Mouse (Mus musculus) fat pad, adult 2 months (tissue): Measurements from ENCODE around the gene Thsd4.

Experiments used
- DNase-seq: peaks from one replicate; pipeline ENCODE4 v3.0.0-alpha.2; 2011; ENCODE audit warnings: low read depth, low spot score; ENCODE audit errors: extremely low read depth

Thsd4 gene

DNA sequence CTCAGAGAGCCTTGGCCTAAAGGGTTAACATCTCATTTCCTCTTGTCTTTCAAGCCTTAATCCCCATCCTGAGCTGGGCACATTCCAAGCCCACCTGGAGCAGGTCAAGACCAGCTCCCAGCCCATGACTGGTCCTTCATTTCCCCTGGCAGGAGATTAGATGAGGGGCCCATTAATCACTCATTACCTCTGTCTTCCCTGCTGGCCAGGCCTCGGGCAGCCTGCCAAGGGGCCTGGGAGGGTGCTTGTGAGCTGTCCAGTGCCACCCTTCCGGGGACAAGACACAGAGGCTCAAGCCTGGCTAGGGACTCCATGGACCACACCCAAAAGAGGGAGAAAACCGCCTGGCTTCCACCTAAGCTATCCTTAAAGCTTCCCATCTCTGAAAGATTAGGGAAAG lies 3.6 kb downstream of the Thsd4 start:
- no peak for DNase-seq

DNA sequence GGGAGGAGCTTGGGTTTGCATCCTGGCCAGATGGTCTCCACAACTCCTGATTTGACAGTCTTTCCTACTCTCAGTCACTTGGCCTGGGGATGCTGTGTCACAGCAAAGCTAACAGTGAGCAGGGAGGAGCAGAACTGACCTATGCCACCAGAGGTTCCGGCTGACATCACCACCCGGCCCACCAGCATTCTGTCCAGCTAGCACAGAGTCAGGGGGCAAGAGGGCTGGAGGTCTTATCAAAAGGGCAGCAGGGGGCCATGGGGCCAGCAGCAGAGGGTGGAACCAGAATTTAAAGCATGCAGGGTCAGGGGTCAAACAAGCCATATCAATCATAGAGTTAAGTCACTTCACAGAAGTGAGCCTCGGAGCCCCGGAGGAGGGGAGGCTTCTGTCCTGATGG lies 4.7 kb downstream of the Thsd4 start:
- DNase-seq: no peak

DNA sequence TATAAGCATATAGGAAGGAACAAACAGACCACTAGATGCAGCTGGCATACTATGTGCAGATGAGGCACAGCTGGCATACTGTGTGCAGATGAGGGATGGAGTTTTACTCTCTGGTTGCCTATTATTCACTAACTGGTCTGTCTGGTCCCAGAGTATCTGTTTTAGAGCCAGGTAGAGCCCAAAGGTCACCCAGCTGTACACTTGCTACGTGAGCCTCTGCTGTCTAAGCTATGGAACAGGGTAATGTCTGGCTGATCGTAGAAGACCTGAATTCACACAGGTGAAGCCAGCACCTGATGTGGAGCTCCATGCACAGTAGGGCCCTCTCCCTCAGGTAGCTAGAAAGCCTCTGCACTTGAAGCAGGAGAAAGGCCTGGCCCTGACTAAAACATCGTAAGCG lies 5.5 kb downstream of the Thsd4 start:
- no peak for DNase-seq

DNA sequence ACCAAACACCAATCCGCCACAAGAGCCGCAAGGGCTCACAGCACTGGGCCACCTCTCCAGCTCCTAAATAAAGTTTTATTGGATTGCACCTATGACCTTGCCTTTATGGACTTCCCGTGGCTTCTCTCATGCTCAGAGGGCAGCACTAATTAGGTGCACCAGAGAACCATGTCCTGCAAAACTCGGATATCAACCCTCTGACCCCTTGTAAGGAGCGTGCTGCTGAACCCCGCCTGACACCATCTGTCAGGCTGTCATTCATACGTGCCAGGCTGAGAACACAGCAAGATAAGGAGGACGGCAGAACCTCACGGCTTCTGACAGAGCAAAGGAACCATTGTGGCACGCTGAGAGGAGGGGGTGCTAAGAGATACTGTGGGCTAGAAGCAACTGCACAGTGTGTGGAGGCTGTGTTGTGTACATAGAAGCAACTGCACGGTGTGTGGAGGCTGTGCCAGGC lies 8.5 kb downstream of the Thsd4 start:
- DNase-seq: no peak

DNA sequence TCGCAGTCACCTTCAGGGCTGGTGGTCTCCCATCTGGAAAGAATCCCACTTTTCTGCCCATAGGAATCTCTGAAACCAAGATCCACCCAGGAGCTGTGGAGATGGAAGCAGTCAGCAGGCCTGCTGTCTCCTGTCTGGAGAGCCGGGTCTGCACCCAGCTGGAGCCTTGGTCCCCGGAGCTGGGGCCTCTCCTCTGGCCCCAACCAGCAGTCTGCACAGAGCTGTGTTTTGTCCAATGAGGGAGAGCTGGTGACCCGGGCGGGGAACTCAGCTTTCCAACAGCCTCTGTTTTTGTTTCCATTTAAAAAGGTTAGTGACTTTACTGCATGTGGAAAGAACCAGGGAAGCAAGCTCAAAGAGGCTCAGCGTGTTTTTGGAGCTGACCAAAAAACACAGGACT lies 11.0 kb downstream of the Thsd4 start:
- DNase-seq: no peak

DNA sequence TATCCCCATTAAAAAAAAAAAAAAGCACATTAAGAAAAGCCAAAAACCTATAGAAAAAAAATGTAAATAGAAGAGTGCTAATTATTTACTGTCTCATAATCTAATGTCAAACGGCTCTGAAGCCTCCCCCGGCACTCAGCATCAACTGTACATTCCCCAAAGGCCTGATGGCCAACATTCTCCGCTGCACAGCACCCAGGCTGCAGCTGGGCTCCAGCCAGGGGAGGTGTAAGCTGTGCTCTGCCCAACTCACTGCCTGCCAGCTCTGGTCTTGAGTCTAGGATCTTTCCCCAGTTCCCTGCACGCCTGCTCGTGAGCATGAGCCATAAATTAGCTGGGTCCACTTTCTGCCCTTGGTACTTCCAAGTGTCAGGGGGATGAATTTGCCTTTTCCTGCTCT lies 15.7 kb downstream of the Thsd4 start:
- no peak for DNase-seq

DNA sequence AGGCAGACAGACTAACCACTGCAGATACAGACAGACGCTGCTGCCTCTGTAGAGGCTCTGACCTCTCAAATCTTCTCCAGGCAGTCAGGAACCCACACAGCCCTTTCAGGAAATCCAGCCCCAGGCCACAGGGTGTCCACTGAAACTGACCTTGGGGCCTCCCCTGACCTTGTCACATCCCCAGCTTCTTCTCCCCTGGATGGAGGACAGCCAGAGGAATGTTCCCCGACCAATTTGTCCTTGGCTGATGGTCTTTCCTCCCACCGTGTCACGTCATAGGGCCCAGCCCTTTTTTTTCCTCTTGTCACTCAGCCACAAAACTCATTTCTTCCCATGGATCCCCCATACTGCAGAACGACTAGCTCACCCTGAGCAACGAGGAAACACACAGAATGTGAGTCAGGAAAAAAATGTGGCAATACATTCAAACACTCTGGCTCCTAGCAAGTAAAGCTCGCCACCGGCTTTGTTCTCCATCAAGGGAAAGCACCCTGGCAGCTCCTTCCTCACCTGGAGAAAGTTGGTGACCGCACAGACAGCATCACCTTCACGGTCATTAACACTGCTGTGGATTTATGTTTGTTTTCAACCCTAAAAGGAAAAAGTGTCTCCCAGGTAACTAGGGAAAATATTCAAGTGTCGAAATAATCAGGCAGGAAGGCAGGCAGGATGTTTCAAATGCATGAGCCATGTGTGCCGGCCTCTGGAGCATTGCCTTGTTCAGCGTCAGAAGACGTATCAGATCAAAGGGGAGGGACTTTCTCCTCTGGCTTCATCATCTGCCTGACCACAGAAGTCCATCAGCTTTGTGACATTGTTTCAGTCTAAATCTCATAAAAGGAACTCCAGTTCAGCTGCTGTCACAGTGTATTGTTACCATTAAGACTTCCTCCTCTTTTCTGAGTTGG lies 17.2 kb downstream of the Thsd4 start:
- DNase-seq: no peak

DNA sequence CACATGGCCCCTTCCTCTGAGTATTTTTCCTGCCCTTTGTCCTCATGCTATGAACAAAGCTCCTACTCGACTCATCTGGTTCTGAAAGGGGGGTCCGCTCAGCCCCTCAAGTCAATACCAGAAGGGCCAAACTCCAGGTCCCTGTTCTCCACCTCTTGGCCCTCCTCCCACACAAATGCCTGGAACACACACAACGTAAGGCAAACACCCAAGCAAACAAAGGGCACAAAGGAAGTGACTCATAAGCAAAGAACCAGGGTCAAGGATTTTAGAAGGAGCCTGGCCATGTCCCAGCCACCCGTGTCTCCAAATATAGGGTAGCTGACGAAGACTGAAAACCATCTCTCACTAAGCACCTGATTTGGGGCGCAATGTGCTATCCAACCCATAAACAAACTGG lies 19.6 kb downstream of the Thsd4 start:
- no peak for DNase-seq

DNA sequence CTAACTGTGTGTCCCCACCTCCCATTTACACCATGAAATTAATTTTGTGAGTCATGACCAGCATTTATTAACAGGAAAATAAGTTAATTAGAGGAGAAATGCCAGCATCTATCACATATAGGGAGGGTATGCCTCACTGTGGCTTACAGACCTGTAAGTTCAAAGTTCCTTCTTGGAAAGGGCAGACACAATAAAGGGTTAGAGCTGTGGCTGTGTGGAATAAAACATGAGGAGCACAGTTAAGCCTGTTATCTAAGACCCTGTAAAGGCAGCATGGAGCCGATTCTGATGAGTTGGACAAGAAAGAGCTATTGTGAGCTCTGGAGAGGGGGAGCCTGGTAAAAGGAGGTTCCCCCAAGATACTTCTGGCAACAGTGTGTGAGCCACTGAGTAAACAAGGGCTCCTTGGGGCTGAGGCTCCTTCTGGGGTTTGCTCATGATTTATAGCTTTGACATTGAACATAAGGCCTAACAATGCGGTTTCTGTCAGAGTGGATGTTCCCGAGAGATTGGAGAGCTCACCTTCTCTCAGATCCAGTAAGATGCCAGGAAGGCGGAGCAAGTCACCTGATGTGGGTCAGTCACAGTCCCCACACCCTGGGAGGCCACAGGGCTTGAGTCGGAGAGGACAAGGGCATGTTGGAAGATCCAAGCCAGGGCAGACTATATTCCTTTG lies 20.2 kb downstream of the Thsd4 start:
- no peak for DNase-seq

DNA sequence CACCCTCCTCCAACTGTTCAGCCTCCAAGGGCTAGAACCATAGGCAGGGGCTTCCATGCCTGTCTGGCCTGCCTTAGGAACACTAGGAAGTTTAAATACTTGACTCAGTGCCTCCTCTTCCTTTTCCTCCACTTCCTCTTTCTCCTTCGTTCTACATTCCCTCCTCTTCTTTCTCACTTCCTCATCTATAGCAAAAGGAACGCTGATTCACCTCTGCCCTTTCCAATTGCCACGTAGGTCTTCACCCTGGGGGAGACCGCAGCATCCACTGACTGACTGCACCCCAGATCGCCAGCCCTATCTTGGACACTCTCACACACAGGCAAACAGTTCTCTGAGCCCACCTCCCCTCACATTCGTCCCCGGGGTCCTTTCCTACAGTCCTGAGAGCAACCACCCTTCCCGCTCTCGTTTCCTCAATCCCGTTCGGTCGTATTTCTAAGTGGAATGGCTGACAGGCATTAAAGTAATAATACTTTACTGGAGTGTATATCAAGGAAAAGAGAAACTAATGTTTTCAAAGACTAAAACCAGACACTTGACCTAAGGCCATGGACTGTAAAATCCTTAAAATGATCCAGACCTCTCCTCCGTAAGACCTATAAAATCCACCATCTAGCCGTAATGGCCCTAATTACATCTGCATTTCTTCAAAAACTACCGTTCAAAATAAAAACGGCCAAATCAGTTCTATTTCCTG lies 29.4 kb downstream of the Thsd4 start:
- no peak for DNase-seq

DNA sequence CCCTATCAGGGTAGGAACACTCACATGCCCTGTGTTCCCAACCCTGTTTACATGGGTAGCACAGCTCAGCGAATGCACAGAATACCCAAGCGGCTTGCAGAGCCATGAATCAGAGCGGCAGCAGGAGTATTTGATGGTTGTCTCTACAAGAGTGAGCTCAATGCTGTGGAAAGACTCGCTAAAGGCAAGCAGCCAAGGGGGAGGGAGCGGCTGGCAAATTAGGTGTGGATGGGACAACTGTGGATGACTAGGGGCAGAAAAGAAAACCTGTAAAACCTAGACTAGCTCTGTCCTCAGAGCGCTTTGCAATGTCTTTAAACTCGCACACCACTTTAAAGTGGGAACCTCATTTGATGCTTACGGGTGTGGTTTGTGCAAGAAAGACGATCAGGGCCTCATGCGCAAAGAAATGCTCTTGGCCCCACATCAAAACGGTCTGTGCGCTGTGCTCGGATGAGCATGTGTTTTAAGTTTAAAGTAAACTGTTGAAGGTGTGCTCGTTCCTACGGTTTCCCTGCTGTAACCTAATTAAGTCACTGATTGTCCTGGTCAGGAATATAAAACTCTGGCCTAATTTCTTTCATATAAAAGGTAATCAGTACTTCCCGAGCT lies 30.3 kb downstream of the Thsd4 start:
- no peak for DNase-seq

DNA sequence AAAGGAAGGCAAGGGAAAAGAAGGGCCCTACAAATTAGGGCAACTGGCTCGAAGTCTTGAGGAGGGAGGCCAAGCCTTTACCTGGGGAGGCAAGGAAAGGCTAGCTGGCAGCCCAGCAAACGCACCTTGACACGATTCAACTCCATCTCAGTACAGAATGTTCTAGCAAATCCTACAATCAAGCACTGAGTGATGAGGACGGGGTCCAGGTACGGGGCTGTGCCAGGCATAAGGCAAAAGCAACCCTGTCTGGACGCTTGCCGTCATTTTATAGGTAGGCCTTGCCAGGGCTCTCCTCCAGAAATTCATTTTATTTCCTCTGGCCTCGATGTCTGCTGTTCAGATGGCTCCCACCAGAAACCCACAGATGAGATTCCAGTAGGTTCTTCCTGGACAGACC lies 30.8 kb downstream of the Thsd4 start:
- DNase-seq: no peak

DNA sequence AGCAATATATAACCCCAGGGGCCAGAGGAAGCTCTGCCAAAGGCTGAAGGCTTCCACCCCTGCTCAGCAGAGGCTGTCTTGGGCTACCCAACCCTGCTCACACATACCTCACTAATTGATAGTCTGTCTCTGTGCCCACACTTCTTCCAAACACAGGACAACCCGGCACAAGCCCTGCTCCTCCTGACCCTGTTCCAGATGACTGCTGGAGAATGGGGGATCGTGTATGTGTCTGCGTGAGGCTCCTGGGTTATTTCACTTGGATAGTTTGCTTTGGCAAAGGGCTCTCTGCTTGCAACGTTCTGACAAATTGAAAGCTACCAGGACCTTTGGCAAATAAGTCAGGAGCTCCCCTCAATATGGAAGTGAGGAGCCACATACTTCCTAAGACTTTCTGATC lies 33.0 kb downstream of the Thsd4 start:
- no peak for DNase-seq

DNA sequence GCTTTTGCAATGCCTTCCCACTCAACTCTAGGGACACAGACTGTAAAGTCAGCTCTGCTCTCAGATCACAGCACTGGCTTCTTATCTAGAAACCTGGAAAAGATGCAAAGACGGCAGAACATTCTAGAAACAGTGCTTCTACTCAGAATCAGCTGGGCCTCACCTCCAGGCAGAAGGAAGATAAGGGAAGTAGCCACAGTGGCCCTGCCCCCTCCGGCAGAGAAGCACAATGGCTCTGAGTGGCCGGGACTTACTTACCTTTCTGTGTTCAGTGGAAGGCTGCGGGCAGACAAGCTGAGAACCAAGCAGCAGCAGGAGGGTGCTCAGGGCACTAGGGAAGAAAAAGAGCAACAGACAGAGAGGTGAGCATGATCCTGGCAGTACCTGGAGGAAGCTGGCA lies 39.7 kb downstream of the Thsd4 start:
- DNase-seq: no peak

DNA sequence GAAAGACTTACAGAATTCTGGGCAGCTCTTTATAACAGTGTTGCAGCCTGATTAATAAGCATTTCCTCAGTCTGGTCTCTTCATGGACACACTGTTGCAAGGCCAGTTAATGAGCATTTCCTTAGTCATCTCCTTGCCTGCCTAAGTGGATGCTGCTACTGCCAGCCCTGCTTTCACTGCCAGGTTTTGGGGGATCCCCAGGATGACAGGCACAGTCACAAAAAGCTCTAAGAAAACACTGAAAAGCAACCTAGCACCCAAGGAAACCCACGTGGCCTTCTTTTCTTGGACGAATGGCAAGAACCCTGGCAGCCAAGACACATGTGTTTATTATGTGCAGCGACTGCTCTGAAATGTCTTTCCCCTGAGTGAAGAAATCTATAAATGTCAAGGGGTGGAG lies 41.8 kb downstream of the Thsd4 start:
- DNase-seq: no peak

DNA sequence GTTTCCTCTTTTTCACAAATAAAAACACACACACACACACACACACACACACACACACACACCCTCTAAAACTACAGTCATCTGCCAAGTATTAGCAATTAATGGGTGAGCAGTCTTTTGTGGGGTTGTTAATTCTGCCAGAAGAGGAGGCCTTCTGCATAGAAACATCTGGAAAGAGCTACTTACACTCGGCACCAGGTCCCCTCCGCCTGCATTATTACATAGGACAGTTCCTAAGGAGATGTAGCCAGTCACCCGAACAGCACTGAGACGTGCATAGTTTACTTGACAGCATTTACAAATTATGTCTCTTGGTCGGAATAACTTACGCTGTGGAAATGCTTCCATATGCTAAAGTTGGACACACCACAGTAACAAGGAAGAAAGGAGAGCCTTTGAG lies 43.0 kb downstream of the Thsd4 start:
- DNase-seq: no peak

DNA sequence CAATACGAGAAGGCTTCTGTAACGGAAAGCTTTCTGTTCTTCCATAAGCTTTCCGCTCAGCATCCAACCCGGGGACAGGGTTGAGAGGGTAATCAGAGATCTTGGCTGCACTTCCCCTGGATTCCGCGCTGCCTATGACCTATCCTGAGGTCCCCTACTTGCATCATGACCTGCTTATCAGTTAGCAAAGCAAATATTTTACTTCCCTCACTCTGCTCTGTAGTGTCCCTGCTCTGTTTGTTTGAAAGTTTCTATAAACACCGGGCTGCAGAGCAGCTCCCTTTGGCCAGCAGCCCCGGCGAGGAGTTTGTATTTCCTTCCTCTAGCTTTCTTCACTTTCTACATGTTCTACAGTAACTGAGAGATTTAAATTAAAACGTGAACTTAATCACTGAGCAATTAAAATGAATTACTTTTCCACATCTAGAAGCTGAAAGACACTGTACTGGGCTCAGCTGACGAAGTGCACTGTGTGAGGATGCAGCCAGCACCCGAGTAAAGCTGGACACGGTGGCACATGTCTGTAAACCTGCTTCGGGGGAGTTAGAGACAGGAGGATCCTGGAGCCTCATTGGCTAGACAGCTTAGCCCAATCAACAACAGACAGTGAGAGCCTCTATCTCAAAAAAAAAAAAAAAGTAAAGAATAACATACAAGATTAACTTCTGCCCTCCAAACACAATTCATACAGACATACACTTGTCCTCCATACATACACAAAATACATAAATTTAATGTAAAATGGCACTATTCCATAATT lies 43.7 kb downstream of the Thsd4 start:
- no peak for DNase-seq

DNA sequence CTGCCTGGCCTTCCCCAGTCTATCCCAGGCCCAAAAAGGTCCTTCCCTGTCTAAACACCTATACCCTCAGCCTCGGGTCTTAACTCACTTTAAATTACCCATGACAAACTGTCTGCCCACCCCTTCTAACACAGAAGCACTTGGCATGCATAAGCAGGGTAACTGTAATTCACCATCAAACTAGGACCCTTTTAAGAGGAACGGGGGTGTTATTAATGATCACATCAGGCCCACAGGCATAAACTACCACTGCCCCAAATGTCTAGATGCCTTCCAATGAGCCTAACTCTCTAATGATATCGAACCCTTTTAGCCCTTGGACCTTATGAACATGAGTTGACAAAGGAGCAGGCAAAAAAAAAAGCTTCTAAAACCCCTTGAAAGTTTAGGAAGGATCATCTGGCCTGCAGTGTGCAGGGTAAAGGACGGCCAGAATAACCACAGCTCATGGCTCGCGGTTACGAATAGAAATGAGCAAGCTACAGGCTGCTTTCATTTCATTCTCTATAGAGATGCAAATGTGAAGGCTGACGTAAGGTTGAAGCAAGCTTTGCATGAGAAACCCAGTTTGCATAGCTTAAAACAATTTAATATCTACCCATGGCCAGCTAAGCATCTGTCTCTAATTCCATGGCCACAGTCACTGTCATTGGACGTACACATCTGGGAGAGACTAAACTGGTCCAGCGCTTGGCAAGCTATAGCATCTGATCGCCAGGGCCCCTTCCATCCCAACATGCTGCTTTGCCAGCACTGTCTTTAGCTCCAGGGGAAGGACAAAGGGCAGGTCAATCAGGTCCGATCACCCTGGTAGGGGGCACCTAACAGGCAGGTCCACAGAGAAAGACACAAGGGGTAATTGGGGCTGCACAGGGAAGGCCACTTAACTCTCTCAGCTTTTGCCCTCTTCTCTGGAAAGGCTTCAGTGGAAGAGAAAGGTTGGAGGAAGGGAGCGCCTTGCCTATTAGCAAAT lies 61.5 kb downstream of the Thsd4 start:
- no peak for DNase-seq

DNA sequence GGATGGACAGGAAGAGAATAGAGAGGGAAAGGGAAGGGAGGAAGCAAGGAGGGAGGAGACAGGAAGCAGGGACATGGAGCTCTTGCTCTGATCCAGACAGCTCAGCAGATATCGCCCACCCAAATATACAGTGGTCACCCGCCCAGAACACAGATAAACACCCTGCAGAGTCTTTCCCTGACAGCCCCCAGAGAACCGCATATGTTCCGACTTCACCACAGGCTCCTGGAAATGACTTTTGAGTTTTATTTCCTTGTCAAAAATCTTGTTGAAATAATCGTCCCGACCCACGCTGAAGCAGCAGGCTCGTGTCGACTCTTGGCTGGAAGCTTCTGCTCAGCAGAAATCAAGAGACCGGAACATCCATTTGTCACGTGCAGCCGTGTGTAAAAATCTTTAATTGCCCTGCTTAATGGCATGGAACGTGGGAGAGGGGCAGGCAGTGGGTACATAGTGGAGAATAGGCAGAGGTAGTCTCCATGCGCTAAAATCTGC lies 63.3 kb downstream of the Thsd4 start:
- no peak for DNase-seq
